Mouse (Mus musculus): ENCODE measurements around the gene Ptk7.

DNA sequence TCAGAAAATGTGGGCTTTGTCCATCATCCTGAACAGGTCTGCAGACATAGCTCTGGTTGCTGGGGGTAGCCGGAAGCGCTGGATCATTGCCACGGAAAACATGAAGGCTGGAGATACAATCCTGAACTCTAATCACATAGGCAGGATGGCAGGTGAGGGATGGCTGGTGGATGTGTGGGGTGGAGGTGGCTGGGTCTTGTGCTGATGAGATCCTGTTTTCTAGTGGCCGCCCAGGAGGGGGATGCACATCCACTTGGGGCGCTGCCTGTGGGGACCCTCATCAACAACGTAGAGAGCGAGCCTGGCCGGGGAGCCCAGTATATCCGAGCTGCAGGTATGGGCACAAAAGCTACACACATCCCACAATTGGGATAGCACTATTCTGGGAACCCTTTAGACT, 19.1 kb upstream of the Ptk7 start:
- no peak for TF ChIP-seq EP300 (IDR thresholded peaks at IDR 0.05; ENCODE audit: low read depth)
- no peak for TF ChIP-seq CTCF (IDR thresholded peaks at IDR 0.05; ENCODE audit: low read depth)

Data from heart, postnatal 0 days (tissue).